Mouse (Mus musculus) E14TG2a.4 (cell line): Measurements from ENCODE around the gene Ifitm10.

Experiments used
- CTCF ChIP-seq: conservative IDR thresholded peaks from 2 replicates; pipeline ENCODE4 v1.5.1; 2014; ENCODE audit warnings: low read length
- NANOG ChIP-seq: IDR thresholded peaks from 2 replicates; pipeline ENCODE4 v1.6.1; 2014; ENCODE audit warnings: borderline replicate concordance, low read length, mixed read lengths
- POU5F1 ChIP-seq: IDR thresholded peaks from 2 replicates; pipeline ENCODE4 v1.6.1; 2014; ENCODE audit warnings: low read length, borderline replicate concordance

- TF ChIP-seq NANOG (no peak), CTCF (no peak), POU5F1 (no peak)
Observed at GRCm38 (mm10) chr7:142394261-142395190, 21.0 kb upstream of the Ifitm10 start.
